Mouse (Mus musculus): ENCODE measurements around the gene Nudcd2.
"Not testable (repeated sequence)": the region's sequence is repeated elsewhere in the genome, so short reads cannot be mapped to it uniquely, and the experiment has no call there.

Nudcd2 gene

GRCm38 (mm10) chr11:40733339-40734174, at the start of gene Nudcd2, which contains the start of gene Hmmr:
Nudcd2 (plus strand) TSS chr11:40733667.
Hmmr (minus strand) TSS chr11:40733422.
- CTCF ChIA-PET = no interaction called here

GRCm38 (mm10) chr11:40690444-40691127, 42.9 kb upstream of the Nudcd2 start:
- CTCF ChIA-PET = no interaction called here

GRCm38 (mm10) chr11:40692101-40692509, 41.4 kb upstream of the Nudcd2 start:
- CTCF ChIA-PET = no interaction called here

- CTCF ChIA-PET = interaction anchor here (0.9 kb wide), 1 partner anchor 15 kb away, joined by 3 read pairs; no protein-coding TSS in a partner anchor
These were observed 40.7 kb upstream of the Nudcd2 start for GRCm38 (mm10) chr11:40692511-40693365.

GRCm38 (mm10) chr11:40693366-40693951, 40.0 kb upstream of the Nudcd2 start:
- CTCF ChIA-PET = interaction anchor here (0.9 kb wide), 1 partner anchor 16 kb away, joined by 3 read pairs; no protein-coding TSS in a partner anchor

- CTCF ChIA-PET = interaction anchor here (0.7 kb wide), 1 partner anchor 9 kb away, joined by 7 read pairs; no protein-coding TSS in a partner anchor
These were observed 39.0 kb upstream of the Nudcd2 start for GRCm38 (mm10) chr11:40694311-40695087.

GRCm38 (mm10) chr11:40695103-40695502, 38.4 kb upstream of the Nudcd2 start, which contains the start of gene Mat2b:
Mat2b (minus strand) TSS chr11:40695203.
- CTCF ChIA-PET = interaction anchor here (0.7 kb wide), 1 partner anchor 9 kb away, joined by 7 read pairs; no protein-coding TSS in a partner anchor

GRCm38 (mm10) chr11:40709899-40710298, 23.6 kb upstream of the Nudcd2 start:
- CTCF ChIA-PET = not testable (repeated sequence)

- CTCF ChIA-PET = no interaction called here
These were observed 19.6 kb upstream of the Nudcd2 start for GRCm38 (mm10) chr11:40713858-40714257.

- CTCF ChIA-PET = no interaction called here
These were observed 17.9 kb upstream of the Nudcd2 start for GRCm38 (mm10) chr11:40715524-40715923.

GRCm38 (mm10) chr11:40718324-40718723, 15.1 kb upstream of the Nudcd2 start:
- CTCF ChIA-PET = no interaction called here

- CTCF ChIA-PET = no interaction called here
These were observed 499 bp upstream of the Nudcd2 start for GRCm38 (mm10) chr11:40732997-40733338.

- CTCF ChIA-PET = no interaction called here
These were observed 835 bp downstream of the Nudcd2 start for GRCm38 (mm10) chr11:40734251-40734752.

GRCm38 (mm10) chr11:40737369-40737768, 3.9 kb downstream of the Nudcd2 start:
- CTCF ChIA-PET = no interaction called here

- CTCF ChIA-PET = no interaction called here
These were observed 8.3 kb downstream of the Nudcd2 start for GRCm38 (mm10) chr11:40741605-40742262.

GRCm38 (mm10) chr11:40744348-40744747, 10.9 kb downstream of the Nudcd2 start:
- CTCF ChIA-PET = no interaction called here

- CTCF ChIA-PET = no interaction called here
These were observed 12.9 kb downstream of the Nudcd2 start for GRCm38 (mm10) chr11:40746361-40746760.

GRCm38 (mm10) chr11:40747716-40748115, 14.2 kb downstream of the Nudcd2 start:
- CTCF ChIA-PET = no interaction called here

GRCm38 (mm10) chr11:40753836-40754235, 20.4 kb downstream of the Nudcd2 start:
- CTCF ChIA-PET = no interaction called here

- CTCF ChIA-PET = no interaction called here
These were observed 21.2 kb downstream of the Nudcd2 start for GRCm38 (mm10) chr11:40754664-40755107.
